Mouse (Mus musculus) heart, postnatal 25 days (tissue): ENCODE measurements around the gene Ttc9c. TPM values are rescaled to one million over a fixed set of nuclear protein-coding genes. Genes with fewer than 3 reads are reported as not detected.
"Not testable (repeated sequence)": the region's sequence is repeated elsewhere in the genome, so short reads cannot be mapped to it uniquely, and the experiment has no call there.

ENCODE experiments used
- DNase-seq: peaks from one replicate; pipeline ENCODE4 v3.0.0; 2022; ENCODE audit warnings: low spot score
- intact Hi-C: fragments of 180-260 bp; cut with DNase I; formaldehyde crosslinking; loops from one replicate; pipeline ENCODE4 v1.15.1; 2025
- total RNA-seq, 2 experiments: library from RNA; stranded (reverse); gene quantifications; 2 replicates each; pipeline ENCODE4 v1.2.3; 2021

The Ttc9c gene
- total RNA-seq, result 10 to 100 TPM; 12.5 to 15.8 TPM

DNA sequence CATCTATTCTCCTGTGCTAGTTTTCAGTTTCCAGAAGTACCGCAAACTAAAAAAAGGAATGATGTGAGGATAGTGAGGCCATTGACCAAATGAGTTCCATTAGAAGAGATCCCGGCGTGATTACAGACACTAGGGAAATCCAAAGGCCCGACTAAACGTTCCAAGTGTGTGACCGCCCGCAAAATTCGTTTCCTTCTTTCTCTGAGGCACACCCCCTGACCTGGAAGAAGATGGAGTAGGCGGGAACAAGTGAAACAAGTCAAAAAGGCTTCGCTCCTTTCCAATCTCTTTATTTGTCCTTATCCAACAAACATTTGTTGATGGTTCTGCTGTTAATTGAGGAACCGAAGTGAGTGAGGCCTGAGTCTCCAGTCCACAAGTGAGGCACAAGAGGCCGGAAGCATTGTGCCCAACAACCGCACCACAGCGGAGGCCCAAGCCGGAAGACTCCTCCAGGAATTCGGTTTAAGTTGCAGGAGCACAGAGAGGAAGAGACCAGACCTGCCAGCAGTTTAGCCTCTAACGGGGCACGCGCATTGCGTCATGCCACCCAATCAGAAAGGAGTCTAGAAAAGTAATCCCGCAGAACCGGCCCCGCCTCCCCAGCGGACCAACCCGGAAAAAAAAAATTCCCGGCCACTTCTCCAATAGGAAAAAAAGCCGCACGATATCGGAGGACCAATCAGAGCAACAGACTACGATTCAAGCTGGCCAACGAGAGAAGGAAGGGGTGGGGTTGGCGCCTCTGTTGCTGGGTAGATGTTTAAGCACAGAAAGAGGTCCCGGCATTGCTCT lies at the start of gene Ttc9c:
Gene Ttc9c (minus strand): TSS at position 533 of the 795 bp plus-strand sequence.
- intact Hi-C loops, result loop anchor here (2.0 to 5.0 kb wide), 2 partner anchors 20 to 97 kb away; partner anchors contain the start of genes Polr2g and Slc3a2
- peak; percentile 95 for DNase-seq

DNA sequence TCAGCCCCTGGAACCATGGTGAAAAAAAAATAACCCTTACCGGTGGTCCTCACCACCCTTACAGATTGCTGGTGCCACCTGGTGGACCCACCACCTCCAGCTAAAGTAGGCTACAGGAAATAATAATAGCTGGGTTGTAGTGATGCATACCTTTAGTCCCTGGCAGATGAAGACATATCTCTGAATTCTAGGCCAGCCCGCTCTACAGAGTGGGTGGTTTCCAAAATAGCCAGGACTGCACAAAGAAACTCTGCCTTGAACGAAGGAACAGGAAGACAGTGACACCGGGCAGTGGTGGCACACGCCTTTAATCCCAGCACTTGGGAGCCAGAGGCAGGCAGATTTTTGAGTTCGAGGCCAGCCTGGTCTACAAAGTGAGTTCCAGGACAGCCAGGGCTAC lies 45.1 kb upstream of the Ttc9c start:
- intact Hi-C loops, result no loop called here

DNA sequence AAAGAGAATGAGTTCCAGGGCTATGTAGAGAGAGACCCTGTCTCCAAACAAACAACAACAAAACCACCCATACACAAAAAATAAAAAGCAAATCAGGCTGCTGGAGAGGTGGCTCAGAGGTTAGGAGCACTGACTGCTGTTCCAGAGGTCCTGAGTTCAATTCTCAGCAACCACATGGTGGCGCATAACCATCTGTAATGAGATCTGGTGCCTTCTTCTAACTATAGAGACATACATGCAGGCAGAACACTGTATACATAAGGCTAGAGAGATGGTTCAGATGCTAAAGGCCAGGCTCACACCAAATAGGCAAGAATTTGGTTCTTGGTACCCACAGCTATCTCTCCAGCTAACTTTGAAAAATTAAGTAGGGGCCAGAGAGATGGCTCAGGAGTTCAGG lies 39.9 kb upstream of the Ttc9c start:
- no peak for DNase-seq
- intact Hi-C loops, result loop anchor here (1.0 kb wide), 1 partner anchor 251 kb away; no protein-coding TSS in a partner anchor

More for the DNA sequence above, 45.1 kb upstream of the Ttc9c start:
- no peak for DNase-seq

- no peak for DNase-seq
These were observed 38.6 kb upstream of the Ttc9c start for GRCm38 (mm10) chr19:8857689-8858088.

GRCm38 (mm10) chr19:8853117-8853516 lies 34.0 kb upstream of the Ttc9c start:
- DNase-seq, result no peak
- intact Hi-C loops, result no loop called here

More at GRCm38 (mm10) chr19:8857689-8858088, 38.6 kb upstream of the Ttc9c start:
- intact Hi-C loops, result no loop called here

DNA sequence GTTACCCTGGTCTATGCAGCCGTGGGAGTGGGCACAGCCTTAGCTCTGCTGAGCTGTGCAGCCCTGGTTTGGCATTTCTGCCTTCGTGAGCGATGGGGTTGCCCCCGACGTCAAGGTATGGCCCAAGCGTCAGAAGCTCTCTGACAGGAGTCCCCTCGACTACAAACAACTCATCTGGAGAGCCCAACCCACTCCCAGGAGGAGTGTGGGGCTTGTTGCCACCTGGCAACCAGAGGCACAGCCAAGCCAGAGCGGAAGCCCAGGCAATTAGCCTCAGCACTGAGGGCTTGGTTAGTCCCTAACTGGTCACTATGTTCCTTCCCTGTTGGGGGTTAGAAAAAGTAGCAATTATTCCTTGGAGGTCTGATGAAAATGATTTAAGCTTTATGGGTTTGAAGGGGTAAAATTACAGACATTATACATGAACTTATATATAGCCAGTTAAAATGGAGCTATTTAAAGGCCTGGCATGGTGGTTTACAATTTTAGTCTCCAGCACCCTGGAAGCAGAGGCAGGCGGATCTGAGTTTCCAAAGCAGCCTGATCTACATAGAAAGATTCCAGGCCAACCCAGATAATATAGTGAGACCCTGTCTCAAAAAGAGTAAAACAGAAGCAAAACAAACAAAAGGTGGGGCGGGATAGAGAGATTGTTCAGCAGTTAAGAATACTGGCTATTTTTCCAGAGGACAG lies 33.2 kb upstream of the Ttc9c start:
- DNase-seq, result peak; percentile 19
- intact Hi-C loops, result no loop called here

- intact Hi-C loops, result no loop called here
- no peak for DNase-seq
These were observed 32.5 kb upstream of the Ttc9c start for GRCm38 (mm10) chr19:8851639-8852038.

DNA sequence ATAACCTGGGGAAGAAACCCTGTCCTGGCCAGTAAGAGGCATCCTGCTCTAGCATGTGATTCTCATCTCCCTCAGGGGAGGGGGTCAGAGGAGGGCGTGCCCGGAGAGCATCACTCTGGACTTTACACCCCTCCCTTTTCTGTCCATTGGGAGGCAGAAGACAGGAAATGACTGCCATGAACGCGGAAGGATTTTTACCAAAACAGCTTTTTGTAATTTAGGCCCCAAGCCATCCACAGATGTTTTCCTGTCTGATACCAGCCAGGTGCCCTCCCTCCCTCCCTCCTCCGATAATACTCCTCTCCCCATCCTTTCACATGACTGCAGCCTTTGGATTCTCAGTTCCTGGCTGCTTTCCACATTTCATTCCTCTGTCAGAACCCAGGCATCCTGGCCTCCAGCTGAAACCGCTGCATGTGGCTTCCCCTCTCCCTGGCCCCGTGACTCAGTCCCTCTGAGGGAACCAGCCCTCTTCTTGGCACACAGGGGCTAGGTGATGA lies 31.3 kb upstream of the Ttc9c start, which contains the start of gene Lrrn4cl:
Gene Lrrn4cl (plus strand): TSS at position 367 of the 500 bp plus-strand sequence.
- DNase-seq, result peak; percentile 44
- intact Hi-C loops, result no loop called here

GRCm38 (mm10) chr19:8848356-8848755 lies 29.2 kb upstream of the Ttc9c start:
- intact Hi-C loops, result no loop called here
- no peak for DNase-seq

GRCm38 (mm10) chr19:8844371-8845129 lies 25.4 kb upstream of the Ttc9c start:
- intact Hi-C loops, result loop anchor here (2.0 to 5.0 kb wide), 3 partner anchors 24 to 268 kb away; partner anchors contain the start of genes 1810009A15Rik and Gm49416

DNA sequence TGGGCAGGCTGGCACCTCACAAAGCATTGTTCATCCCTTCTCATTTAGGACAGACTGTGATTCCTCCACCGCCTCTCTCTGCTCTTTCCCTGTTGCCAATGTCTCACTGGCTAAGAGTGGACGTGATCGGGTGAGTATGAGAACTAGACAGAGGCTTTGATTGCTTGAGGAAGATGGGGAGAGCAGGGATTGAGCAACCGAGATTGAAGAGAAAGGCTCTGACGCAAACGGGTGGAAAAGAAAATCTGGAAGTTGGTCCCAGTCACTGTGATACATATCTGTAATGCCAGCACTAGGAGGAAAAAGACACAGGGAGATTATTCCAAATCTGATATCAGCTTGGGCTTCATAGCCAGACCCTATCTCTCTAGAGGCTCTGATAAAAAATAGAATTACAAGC lies 23.8 kb upstream of the Ttc9c start:
- intact Hi-C loops, result loop anchor here (5.0 kb wide), 2 partner anchors 44 to 269 kb away; partner anchors contain the start of genes 1810009A15Rik and Gm49416
- no peak for DNase-seq

More at GRCm38 (mm10) chr19:8844371-8845129, 25.4 kb upstream of the Ttc9c start:
- DNase-seq, result peak; percentile 28

GRCm38 (mm10) chr19:8841012-8841411 lies 21.9 kb upstream of the Ttc9c start:
- intact Hi-C loops, result loop anchor here (5.0 kb wide), 2 partner anchors 46 to 271 kb away; partner anchors contain the start of genes 1810009A15Rik and Gm49416
- DNase-seq, result no peak

DNA sequence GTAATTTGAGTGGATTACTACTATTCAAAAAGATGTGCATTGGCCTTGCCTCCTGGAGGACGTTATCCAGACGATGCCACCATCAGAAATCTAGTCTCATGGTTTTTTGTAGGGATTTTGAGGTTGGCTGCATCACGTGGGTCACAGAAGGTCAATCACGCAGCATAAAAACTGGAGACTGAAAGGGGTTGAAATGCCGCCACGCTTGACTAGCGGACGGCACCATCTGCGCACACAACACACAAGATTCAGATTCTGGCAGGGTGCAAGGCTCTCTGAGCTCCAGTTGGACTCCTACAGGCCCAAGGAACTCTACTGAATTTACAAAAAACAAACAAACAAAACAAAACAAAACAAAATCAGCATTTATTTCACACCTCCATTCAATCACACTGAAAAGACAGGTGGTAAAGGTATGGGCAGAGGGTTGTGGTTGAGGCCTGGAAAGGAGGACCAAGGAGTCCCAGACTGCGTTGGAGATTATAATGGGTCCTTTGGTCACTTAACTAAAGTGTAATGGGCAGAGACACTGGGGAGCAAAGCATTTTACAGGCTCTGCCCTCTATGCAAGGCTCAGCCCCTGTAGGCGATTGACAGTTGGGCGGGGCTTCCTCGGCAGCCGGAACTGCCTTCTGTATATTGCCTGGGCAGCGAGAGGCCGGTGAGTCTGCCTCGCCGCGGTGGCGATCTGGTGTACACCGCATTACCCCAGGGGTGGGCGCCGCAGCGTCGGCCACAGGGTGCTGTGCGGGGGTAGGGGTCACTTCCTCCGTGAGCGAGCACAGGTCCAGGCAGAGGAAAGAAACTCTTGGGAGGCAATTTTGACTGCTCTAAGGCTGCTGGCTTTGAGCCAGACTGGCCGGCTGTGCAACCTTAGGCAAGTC lies 21.0 kb upstream of the Ttc9c start:
- intact Hi-C loops, result loop anchor here (5.0 kb wide), 2 partner anchors 47 to 272 kb away; partner anchors contain the start of genes 1810009A15Rik and Gm49416
- DNase-seq, result peak; percentile 70

- DNase-seq, result no peak
- intact Hi-C loops, result no loop called here
These were observed 20.2 kb upstream of the Ttc9c start, which contains the start of gene Gng3 for GRCm38 (mm10) chr19:8839103-8839907. Gene Gng3, minus strand, starts transcription at chr19:8839194.

GRCm38 (mm10) chr19:8838041-8838730 lies 19.1 kb upstream of the Ttc9c start:
- intact Hi-C loops, result no loop called here
- DNase-seq, result no peak

DNA sequence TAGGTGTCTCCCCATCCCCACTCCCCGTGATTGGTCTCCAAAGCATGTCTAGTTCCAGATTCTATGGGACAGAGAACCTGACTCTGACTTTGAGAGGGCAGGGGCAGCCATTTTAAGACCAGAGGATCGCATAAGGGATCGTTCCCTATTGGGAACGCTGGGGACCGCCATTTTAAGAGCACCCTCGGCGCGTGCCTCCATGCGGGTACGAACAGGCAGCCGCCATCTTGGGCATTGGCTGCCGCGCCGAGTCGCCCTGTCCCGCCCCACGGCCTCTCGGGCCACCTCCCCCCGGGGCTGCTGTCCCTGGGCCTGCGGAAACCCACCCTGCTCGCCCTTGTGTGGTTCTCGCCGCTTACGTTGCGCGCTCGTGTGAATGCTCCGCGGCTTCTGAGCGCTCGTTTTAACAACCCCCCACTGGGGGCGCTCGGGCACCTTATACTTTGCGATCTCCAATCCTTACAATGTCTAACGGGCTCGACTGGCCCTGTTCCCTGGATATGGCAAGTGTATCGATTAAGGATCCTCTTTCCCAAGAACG lies 18.2 kb upstream of the Ttc9c start, which contains the start of gene Bscl2:
Gene Bscl2 (plus strand): TSS at position 217 of the 541 bp plus-strand sequence.
- intact Hi-C loops, result no loop called here
- peak; percentile 66 for DNase-seq

- intact Hi-C loops, DNase-seq: not testable (repeated sequence)
These were observed 17.2 kb upstream of the Ttc9c start for GRCm38 (mm10) chr19:8836327-8836726.
